Mouse (Mus musculus): ENCODE measurements around the gene Dstn. TPM values are rescaled to one million over a fixed set of nuclear protein-coding genes. Genes with fewer than 3 reads are reported as not detected.

Dstn gene
- 109 to 168 TPM (median 146 TPM) in 3 replicates for total RNA-seq (2017)

DNA sequence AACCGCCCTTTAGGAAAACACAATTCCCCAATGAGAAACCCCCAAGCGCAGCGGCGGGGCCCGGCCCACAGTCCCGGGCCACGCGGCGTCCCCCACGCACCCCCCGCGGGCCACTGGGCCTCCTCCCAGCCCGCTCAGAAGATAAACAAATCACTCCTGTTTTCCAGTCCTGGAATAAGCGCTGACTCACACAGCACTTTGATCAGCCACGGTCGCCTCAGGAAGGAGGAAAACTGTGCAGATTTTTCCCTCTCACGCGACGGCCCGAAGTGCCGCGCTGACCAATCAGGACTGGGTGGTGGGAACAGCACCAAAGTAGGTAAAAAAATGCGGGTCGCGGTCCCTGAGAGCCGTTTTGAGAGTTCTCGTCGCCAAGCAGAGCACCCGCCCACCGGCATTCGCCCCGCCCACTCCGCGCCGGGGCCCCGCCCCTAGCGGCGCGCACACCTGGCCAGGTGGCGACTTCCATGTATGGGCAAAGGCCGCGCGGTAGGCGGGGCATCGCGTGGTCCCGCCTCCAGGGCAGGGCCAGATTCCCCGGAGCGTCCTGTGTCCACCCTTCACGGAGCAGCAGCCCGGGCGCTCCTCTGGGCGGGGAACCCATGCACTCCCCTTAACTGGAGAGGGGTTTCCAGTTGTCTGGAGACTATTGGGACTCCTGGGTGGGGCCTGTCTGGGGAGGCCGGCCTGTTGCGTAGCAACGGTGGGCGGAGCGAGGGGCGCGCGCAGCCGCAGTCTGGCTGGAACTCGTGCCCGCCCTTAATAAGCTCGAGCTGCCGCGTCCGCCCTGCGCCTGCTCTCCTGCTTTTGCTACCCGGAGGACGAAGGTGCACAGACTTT is at the start of gene Dstn:
Gene Dstn, plus strand, starts transcription at position 561 of the 840 bp plus-strand sequence.
- ATAC-seq (replicated peaks; ENCODE audit: insufficient number of reproducible peaks, low FRiP score, low TSS enrichment, poor library complexity, severe bottlenecking): peak; percentile 84

DNA sequence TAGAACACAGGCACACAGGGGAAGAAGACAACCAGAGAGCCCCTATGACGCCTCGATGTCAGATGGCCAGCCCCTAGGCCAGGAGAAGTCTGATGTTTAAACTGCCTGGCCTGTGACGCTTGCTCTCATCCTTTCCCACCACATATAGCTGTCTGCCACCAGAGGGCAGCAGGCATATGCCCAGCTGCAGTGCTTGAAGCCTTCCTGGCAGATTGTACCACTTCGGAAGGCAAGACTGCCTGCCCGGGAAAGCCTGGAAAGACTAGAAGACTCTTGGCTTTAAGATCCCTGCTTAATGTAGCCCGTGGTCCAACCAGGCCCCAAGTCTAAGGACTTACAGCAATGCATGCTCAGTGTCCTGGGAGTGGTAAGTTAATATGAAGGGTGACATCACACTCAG is 47.8 kb upstream of the Dstn start:
- peak; percentile 92 for ATAC-seq (replicated peaks; ENCODE audit: insufficient number of reproducible peaks, low FRiP score, low TSS enrichment, poor library complexity, severe bottlenecking)

GRCm38 (mm10) chr2:143870936-143871688 is 44.0 kb upstream of the Dstn start:
- ATAC-seq (replicated peaks; ENCODE audit: insufficient number of reproducible peaks, low FRiP score, low TSS enrichment, poor library complexity, severe bottlenecking): no peak

DNA sequence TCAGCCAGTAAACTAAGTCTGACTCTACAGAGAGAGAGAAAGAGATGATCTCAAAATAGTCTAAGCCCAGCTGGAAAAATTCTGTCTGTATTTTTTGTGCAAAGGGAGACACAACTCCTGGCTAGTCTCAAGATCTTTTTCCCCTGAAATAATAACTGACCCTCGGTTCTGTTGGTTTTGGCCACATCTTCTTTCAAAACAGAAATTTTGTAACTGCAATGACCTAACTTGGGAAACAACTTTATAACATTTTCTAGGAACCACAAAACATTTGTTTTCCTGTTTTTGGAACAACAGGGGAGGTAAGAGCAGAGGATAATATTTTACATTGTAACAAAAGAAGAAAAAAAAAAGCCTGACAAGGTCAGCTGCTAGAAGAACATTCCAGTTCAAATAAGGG is 39.1 kb upstream of the Dstn start:
- no peak for ATAC-seq (replicated peaks; ENCODE audit: insufficient number of reproducible peaks, low FRiP score, low TSS enrichment, poor library complexity, severe bottlenecking)

DNA sequence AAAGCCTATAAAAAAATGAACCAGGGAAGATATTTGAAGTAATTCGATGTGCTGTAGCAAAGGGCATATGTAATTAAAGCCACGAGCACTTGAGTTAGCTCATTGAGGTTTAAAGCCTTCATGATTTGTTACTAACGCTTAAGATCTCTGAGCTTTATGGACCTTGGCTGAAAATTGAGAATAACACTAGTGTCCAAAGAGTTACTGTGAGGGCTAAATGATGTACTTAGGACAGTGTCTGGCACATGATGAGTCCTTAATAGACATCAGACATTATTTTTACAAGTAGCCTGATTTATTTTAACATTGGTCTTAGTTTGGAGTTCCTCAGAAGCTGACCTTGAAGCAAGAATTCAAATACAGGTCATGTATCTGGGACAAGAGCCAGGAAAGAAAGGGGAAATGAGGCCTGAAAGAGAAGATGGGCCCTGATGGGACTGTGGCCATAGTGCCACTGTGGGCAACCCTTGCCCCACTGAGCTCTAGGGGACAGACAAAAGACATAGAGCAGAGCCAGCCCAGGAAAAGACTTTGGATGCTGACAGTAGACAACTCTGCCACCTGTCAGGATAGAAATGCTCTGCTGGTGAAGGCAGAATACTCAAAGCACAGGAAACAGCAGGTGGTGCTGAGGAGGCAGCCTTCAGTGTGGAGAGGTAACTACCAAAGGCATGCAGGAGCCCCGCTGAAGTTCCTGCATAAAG is 38.0 kb upstream of the Dstn start:
- 0 out of 2 replicates have a peak, but pooled peaks have one; percentile 53 for ATAC-seq (replicated peaks; ENCODE audit: insufficient number of reproducible peaks, low FRiP score, low TSS enrichment, poor library complexity, severe bottlenecking)

GRCm38 (mm10) chr2:143879311-143879710 is 35.8 kb upstream of the Dstn start:
- no peak for ATAC-seq (replicated peaks; ENCODE audit: insufficient number of reproducible peaks, low FRiP score, low TSS enrichment, poor library complexity, severe bottlenecking)

DNA sequence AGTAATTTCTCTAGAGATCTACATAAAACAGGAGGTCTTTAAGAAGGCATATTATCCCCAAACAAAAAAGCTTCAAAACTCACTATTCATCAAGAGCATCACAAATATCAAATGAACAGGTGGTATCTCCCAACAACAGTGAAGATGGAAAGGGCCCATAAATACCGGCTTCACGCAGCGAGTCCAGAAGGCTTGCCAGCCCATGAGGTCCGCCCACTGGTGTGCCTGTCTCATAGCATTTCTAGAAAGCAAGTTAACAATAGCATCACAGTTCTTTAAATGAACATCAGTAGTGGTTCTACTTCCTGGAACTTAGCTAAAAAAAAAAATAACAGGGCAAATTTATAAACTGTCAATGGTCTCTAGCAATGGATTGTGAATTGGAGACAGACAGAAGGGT is 33.1 kb upstream of the Dstn start:
- ATAC-seq (replicated peaks; ENCODE audit: insufficient number of reproducible peaks, low FRiP score, low TSS enrichment, poor library complexity, severe bottlenecking): no peak

DNA sequence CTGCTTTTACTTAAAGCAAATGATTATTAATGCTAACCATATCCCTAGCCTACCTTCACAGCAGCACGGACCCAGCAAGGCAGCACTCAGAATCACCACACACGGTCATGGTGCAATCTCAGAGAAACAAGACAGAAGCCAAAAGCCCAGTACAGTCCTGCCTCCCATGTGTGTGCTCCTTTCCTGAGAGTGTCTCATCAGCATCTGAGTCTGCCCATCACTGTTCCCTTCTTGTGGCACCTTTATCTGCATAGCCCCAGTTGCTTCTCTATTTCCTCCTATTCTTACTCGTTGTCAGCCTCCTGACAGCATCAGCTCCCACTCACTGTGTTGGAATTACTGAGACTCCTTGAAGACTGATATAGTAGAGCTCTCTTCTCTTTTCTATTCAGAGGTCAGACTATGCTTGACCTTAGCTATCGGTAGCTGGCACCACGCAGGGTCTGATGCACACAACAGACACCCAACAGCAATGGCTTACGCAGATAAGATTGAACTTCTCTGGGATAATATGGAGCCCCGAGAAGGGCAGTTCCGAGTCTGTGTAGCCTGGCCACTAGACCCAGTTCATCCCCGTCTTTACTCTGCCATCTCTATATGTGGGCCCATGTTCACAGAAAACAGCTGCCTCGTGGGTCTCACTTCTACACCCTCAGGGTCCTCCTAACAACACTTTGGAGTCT is 32.4 kb upstream of the Dstn start:
- ATAC-seq (replicated peaks; ENCODE audit: insufficient number of reproducible peaks, low FRiP score, low TSS enrichment, poor library complexity, severe bottlenecking): no peak

DNA sequence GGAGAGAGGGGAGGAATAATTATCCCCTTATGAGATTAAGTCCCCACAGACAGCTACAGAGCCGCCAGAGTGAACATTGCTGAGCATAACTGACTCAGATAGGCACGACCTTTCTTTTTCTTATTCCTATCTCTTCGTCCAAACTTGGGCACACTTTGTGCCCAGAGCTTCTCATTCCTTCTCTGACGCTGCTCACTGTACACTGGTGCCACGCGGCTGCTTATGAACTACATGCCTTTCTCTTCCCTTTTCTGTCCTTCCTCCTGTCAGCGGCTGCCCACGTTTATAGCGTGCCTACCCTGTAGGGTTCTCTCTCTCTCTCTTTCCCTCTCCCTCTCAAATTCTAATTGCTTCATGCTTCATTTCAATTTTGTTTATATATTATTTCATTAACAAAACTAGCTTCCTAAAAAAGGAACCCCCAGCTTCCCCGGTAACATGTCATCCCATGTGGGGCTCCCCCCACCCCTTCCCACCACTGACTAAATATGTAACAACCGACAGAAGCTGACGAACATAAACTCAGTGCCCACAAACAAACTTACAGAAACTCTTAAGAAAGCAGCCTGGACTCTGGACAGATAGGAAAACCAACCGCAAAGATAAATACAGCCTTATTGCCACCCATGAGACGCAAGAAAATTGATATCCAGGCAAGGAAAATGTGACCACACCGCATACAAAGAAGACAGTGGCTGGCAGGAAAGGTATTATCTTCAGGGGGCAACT is 25.8 kb upstream of the Dstn start:
- ATAC-seq (replicated peaks; ENCODE audit: insufficient number of reproducible peaks, low FRiP score, low TSS enrichment, poor library complexity, severe bottlenecking): 0 out of 2 replicates have a peak, but pooled peaks have one; percentile 43

DNA sequence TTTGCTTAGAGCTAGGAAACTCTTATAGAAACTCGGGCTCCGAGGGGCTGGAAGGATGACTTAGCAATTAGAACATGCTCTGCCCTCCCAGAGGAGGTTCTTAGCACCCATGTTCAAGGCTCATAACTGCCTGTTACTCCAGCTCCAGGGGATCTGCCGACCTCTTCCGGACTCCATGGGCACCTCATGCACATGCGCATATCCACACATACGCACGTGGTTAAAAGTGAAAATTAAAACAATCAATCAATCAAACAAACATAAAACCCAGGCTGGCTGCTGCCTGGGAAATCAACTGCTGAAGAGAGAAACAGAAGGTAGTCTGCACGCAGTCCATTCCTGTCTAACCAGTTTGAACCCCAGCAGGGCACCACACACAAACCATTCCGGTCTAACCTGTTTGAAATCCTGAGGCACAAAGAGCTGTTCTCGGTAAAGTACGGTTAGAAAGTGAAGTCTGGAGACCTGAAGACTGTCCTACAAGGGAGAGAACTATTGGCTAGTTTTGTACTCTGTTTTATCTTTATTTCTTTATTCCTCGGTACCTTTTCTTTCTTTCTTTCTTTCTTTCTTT is 25.2 kb upstream of the Dstn start:
- no peak for ATAC-seq (replicated peaks; ENCODE audit: insufficient number of reproducible peaks, low FRiP score, low TSS enrichment, poor library complexity, severe bottlenecking)

GRCm38 (mm10) chr2:143891302-143892048 is 23.6 kb upstream of the Dstn start:
- ATAC-seq (replicated peaks; ENCODE audit: insufficient number of reproducible peaks, low FRiP score, low TSS enrichment, poor library complexity, severe bottlenecking): no peak

GRCm38 (mm10) chr2:143899470-143900220 is 15.5 kb upstream of the Dstn start:
- ATAC-seq (replicated peaks; ENCODE audit: insufficient number of reproducible peaks, low FRiP score, low TSS enrichment, poor library complexity, severe bottlenecking): no peak

- ATAC-seq (replicated peaks; ENCODE audit: insufficient number of reproducible peaks, low FRiP score, low TSS enrichment, poor library complexity, severe bottlenecking): no peak
Measured at GRCm38 (mm10) chr2:143900821-143901351, 14.2 kb upstream of the Dstn start.

DNA sequence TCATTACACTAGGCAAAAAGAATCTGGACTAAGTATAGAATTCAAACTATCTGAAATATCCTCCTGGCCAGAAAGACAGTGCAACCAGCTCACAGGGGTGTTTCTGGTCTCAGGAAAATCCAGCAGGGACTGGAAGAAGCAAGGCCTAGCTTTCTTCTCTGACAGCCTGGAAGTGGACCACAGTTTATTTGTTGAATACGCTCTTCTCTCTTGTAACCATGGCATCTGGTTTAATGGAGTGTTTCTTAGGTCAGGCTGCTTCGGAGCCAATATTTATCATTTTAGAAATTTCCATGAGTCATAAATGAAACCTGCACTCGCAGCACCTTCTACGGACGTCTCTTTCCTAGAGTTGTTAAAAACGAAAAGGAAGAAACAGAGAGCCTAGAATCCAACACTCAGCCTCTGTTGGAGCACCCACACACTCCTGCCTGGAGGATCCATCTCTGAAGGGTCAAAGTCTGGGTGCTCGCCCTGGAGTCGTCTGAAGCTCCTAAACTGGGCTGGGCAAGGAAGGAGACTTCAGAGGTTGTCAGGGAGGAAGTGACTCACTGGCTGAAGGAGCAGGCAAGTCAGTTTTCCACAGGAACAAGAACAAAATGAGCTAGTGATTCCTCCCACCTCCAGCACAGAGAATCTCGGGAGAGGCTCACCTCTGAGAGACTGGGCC is 11.6 kb upstream of the Dstn start:
- no peak; the same call in 1 of the 2 replicates for ATAC-seq (replicated peaks; ENCODE audit: insufficient number of reproducible peaks, low FRiP score, low TSS enrichment, poor library complexity, severe bottlenecking)

DNA sequence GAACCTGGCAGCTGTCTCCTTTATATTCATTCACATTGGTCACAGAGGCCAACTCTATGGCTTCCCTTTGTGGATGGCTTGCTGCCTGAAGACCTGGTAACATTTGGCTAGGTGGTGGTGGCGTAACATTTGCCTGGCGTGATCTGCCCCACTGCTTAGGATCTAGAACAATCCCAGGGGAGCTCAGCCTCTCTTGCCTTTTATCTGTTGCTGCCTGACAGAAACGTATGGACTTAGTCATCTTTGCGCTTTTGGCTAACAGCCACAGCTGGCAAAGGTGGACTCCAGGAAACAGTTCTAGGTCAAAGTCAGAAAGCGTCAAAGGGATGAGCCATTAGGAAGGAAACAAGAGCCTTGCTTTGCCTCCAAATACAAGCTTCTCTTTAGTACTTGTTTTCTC is 10.2 kb upstream of the Dstn start:
- no peak for ATAC-seq (replicated peaks; ENCODE audit: insufficient number of reproducible peaks, low FRiP score, low TSS enrichment, poor library complexity, severe bottlenecking)

DNA sequence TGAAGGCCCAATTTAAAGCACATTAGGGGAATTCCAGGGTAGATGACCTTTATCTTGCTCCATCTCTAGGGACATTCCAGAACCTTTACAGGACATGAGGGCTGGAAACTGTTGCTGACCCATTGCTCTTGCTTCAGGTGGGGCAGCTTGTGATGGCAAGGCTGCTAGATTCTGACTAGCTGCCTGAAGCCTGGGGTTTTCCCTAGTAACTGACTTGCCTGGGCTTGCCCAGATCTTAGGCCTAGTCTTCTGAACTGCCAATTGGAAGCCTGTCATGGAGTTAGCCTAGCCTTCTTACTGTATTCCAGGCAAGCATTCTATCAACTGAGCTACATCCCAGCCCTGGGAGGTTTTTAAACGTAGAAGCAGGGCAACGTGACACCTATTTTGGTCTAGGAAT is 5.9 kb upstream of the Dstn start:
- no peak for ATAC-seq (replicated peaks; ENCODE audit: insufficient number of reproducible peaks, low FRiP score, low TSS enrichment, poor library complexity, severe bottlenecking)

Measured in monocyte, adult 5-6 weeks (primary cell).